Mouse (Mus musculus): ENCODE measurements around the gene Exosc5. TPM values are rescaled to one million over a fixed set of nuclear protein-coding genes. Genes with fewer than 3 reads are reported as not detected.

The Exosc5 gene
- 72.4 and 79.6 TPM in 2 replicates for polyA plus RNA-seq (2012; rRNA removed; ENCODE audit: low replicate concordance)

GRCm38 (mm10) chr7:25658657-25659472, at the start of gene Exosc5, which contains the start of gene Bckdha:
Gene Exosc5 (plus strand): TSS chr7:25659164.
Gene Bckdha (minus strand): TSS chr7:25658981.

GRCm38 (mm10) chr7:25615706-25616011, 43.3 kb upstream of the Exosc5 start, which contains the start of gene Erich4:
Gene Erich4 (minus strand): TSS chr7:25615892.

GRCm38 (mm10) chr7:25618865-25619721, 39.9 kb upstream of the Exosc5 start, which contains the start of gene Dmac2:
Gene Dmac2 (plus strand): TSS chr7:25619414.

GRCm38 (mm10) chr7:25626509-25627430, 32.2 kb upstream of the Exosc5 start, which contains the start of gene B3gnt8:
Gene B3gnt8 (plus strand): TSS chr7:25626654.

GRCm38 (mm10) chr7:25674719-25675300, 15.8 kb downstream of the Exosc5 start, which contains the start of gene Tmem91:
Gene Tmem91 (minus strand): TSS chr7:25675166.

GRCm38 (mm10) chr7:25680514-25681258, 21.7 kb downstream of the Exosc5 start, which contains the start of gene B9d2:
Gene B9d2 (plus strand): TSS chr7:25680780.

GRCm38 (mm10) chr7:25686680-25687531, 27.9 kb downstream of the Exosc5 start, which contains the start of gene Tgfb1:
Gene Tgfb1 (plus strand): TSS chr7:25687002.

GRCm38 (mm10) chr7:25718788-25719417, 59.9 kb downstream of the Exosc5 start, which contains the start of gene Ccdc97:
Gene Ccdc97 (minus strand): TSS chr7:25719088.

Other genes with a start within 250 kb of the Exosc5 start
- gene Cxcl17, start 246.3 kb upstream of the Exosc5 start, polyA plus RNA-seq (2012; rRNA removed; ENCODE audit: low replicate concordance) = 0.17 and 33.5 TPM in 2 replicates
- 13.7 and 21.6 TPM in 2 replicates for gene Ceacam1, start 181.6 kb upstream of the Exosc5 start, polyA plus RNA-seq (2012; rRNA removed; ENCODE audit: low replicate concordance)
- 0.14 and 0.29 TPM in 2 replicates for gene Ceacam2, start 119.3 kb upstream of the Exosc5 start, polyA plus RNA-seq (2012; rRNA removed; ENCODE audit: low replicate concordance)
- gene Erich4, start 43.3 kb upstream of the Exosc5 start, polyA plus RNA-seq (2012; rRNA removed; ENCODE audit: low replicate concordance) = 0.18 TPM in 1 of 2 replicates, not detected in the other
- gene Dmac2, start 39.8 kb upstream of the Exosc5 start, polyA plus RNA-seq (2012; rRNA removed; ENCODE audit: low replicate concordance) = 33.4 and 43.7 TPM in 2 replicates
- gene B3gnt8, start 32.5 kb upstream of the Exosc5 start, polyA plus RNA-seq (2012; rRNA removed; ENCODE audit: low replicate concordance) = 16.1 and 17.9 TPM in 2 replicates
- gene Bckdha, start 183 bp upstream of the Exosc5 start, polyA plus RNA-seq (2012; rRNA removed; ENCODE audit: low replicate concordance) = 292 and 459 TPM in 2 replicates
- 1.4 and 2.1 TPM in 2 replicates for gene Tmem91, start 16.0 kb downstream of the Exosc5 start, polyA plus RNA-seq (2012; rRNA removed; ENCODE audit: low replicate concordance)
- gene B9d2, start 21.6 kb downstream of the Exosc5 start, polyA plus RNA-seq (2012; rRNA removed; ENCODE audit: low replicate concordance) = 35.0 and 43.1 TPM in 2 replicates
- 33.7 and 48.0 TPM in 2 replicates for gene Tgfb1, start 27.8 kb downstream of the Exosc5 start, polyA plus RNA-seq (2012; rRNA removed; ENCODE audit: low replicate concordance)
- 48.8 and 69.9 TPM in 2 replicates for gene Ccdc97, start 59.9 kb downstream of the Exosc5 start, polyA plus RNA-seq (2012; rRNA removed; ENCODE audit: low replicate concordance)
- gene Hnrnpul1, start 95.6 kb downstream of the Exosc5 start, polyA plus RNA-seq (2012; rRNA removed; ENCODE audit: low replicate concordance) = 28.5 and 60.3 TPM in 2 replicates
- gene Axl, start 129.5 kb downstream of the Exosc5 start, polyA plus RNA-seq (2012; rRNA removed; ENCODE audit: low replicate concordance) = 97.5 and 179 TPM in 2 replicates
- 8.0 and 13.6 TPM in 2 replicates for gene Cyp2s1, start 157.7 kb downstream of the Exosc5 start, polyA plus RNA-seq (2012; rRNA removed; ENCODE audit: low replicate concordance)
- gene Cyp2b10, start 238.5 kb downstream of the Exosc5 start, polyA plus RNA-seq (2012; rRNA removed; ENCODE audit: low replicate concordance) = 0.09 and 0.27 TPM in 2 replicates